Mouse (Mus musculus): ENCODE results near the gene Dnah10.

The Dnah10 gene

GRCm38 (mm10) chr5:124814797-124815196, 89.9 kb downstream of the Dnah10 start:
- DNase-seq: no peak

DNA sequence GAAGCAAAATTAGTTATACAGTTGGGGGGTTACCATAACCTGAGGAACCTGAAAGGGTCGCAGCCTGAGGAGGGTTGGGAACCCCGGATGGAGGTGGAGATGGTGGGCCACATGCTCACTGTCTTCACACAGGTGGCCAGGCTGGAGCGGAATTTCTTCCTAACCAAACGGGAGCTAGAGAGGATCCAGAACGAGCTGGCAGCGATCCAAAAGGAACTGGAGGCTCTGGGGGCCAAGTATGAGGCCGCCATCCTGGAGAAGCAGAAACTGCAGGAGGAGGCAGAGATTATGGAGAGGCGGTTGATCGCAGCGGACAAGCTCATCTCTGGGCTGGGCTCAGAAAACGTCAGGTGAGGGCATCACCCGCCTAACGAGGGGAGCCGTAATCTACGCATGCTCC, 92.2 kb downstream of the Dnah10 start:
- DNase-seq: no peak

DNA sequence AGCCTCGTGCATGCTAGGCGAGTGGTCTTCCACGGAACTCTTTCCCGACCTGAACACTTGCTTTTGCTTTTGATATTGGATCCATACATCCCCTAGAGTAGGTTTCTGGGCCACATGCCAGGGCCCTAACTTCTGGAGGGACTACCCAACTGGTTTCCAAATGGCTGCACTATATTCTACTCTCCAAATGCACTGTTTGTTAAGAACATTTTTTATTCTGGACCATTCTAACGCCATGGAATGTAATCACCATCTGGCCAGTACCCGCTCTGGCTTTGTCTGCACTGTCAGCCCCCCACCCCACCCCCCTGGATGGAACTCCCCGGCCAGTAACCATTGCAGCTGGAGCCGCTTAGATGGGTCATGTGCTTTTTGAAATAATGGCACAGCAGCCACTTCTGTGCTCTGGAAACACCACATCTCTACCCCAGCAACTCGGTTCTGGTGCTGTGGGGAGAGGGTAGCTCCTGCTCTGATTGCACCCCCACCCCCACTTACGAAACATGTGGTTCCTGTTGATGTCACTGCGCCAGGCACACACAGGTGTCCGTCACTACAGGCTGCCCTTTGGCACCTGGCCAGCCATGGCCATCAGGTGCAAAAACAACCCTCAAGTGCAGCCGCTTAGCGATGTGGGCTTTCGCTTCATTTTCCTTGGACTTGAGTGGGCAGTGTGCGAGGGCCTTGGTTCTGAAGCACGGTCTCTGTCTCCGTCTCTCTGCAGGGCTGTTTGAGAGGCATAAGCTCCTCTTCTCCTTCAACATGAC, 97.4 kb downstream of the Dnah10 start:
- peak; percentile 41 for DNase-seq

- no peak for DNase-seq
Measured at GRCm38 (mm10) chr5:124830331-124830730, 105.4 kb downstream of the Dnah10 start.

- DNase-seq: no peak
Measured at GRCm38 (mm10) chr5:124835218-124835617, 110.3 kb downstream of the Dnah10 start.

DNA sequence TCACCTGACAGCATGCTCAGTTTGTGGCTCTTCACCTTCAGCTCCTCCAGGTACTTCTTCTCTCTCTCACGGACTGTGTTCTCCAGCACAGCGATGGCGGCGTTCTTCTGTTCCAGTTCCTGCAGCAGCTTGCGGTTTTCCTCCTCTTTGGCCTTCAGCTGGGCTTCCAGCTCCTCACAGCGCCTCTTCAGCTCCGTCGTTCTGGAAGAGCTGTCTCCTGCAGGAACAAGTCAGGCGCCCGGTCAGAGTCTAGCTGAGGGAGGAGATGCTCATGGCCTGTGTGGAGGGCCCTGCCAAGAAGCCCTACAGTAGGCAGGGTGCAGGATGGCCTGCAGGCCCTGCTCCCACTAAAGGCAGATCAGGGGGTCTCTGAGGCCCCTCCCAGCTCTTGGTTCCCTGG, 111.2 kb downstream of the Dnah10 start:
- no peak for DNase-seq

- DNase-seq: no peak
Measured at GRCm38 (mm10) chr5:124836621-124837020, 111.7 kb downstream of the Dnah10 start.

GRCm38 (mm10) chr5:124840202-124840601, 115.3 kb downstream of the Dnah10 start:
- DNase-seq: no peak

DNA sequence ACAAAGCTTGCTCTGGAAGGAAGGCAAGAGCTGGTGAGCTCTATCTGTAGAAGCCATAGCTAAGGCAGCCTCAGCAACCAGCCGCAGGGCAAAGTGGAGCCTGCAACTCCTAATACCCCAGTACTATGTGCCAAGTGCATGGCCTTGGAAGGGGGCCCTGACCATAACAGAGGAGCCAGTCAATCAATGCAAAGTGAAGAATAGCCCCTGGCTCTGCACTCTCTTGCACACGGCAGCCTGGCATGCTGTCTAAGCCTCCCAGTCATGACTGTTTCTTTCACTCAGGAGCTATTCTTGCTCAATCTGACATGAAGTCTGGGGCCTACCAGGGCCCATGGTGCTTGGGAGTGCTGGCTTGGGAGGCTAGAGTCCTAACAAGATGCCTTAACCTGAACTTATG, 115.8 kb downstream of the Dnah10 start:
- DNase-seq: no peak

DNA sequence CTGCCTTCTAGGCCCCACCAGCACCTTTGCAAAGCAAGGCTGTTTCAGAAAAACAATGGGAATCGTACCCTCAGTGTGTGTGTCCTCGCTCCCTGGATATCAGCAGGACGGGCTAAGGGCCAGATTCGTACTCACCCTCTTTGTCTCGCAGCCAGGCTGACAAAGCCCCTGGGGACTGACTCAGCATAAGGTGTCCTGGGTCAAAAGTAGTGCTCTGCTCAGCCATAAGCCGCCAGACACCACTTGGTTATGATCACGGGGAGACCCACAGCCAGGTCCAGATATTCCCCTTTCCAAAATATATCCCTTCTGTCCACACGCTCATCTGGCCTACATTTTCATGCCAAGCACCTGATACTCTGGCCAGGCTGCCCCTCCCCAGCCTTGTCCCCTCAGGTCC, 118.5 kb downstream of the Dnah10 start:
- no peak for DNase-seq

GRCm38 (mm10) chr5:124844929-124845328, 120.0 kb downstream of the Dnah10 start:
- DNase-seq: no peak

GRCm38 (mm10) chr5:124847014-124847413, 122.1 kb downstream of the Dnah10 start:
- no peak for DNase-seq

- no peak for DNase-seq
Measured at GRCm38 (mm10) chr5:124848994-124849393, 124.1 kb downstream of the Dnah10 start.

GRCm38 (mm10) chr5:124851572-124851971, 126.7 kb downstream of the Dnah10 start:
- DNase-seq: no peak

GRCm38 (mm10) chr5:124852294-124852693, 127.4 kb downstream of the Dnah10 start:
- DNase-seq: no peak

- DNase-seq: peak; percentile 17
Measured at GRCm38 (mm10) chr5:124853079-124853478, 128.2 kb downstream of the Dnah10 start.

DNA sequence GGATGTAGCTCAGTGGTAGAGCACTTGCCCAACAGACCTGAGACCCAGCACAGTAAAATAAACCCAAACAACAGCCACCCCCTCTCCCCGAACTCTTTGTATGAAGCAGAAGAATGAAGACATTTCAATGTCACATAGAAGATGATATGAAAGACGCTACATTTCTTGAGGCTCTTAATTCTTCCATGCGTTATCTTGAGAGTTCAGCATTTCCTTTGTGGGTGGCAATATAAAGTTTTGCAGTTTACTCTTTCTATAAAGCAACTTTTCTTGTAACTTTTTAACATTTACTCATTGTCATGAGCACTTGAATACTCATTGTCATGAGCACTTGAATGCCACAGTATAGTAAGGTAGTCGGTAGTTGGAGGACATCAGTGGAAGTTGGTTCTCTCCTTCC, 129.3 kb downstream of the Dnah10 start:
- no peak for DNase-seq

DNA sequence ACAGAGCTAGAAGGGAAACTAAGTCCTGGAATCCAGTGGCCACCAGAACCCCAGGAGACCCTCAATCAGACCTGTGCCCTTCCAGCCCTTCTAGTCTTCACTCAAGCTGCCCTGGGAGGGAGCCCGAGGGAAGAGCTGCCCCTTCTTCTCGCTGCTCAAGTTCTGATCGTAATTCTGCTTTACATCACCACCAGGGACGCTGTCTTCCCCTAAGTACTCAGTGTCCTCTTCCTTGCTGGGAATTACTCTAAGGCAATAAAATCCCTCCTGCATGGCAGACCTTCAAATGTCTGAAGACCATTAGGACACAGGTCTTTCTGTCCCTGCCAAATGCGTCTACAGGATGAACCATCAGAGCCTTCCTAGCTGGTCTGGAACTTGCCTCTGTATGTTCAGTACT, 135.1 kb downstream of the Dnah10 start:
- DNase-seq: peak; percentile 19

DNA sequence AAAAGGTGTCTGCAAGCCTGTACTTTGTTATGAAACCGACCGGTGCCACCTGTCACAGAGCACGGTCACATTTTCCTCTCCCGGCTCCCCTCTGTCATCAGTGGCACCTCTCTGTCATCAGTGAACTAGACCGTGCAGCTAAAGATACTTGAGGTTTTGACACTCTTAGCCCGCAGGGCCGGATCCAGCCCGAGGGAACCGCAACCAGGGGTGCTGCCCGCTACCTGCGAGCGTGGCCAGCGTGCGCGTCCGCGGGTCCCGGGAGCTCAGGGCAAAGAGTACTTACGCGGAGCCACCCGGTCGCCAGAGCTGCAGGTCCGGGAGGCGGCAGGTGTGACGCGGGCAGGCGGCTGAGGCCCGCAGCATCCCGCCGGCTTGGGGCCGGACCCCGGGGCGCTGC, 136.6 kb downstream of the Dnah10 start:
- no peak for DNase-seq

DNA sequence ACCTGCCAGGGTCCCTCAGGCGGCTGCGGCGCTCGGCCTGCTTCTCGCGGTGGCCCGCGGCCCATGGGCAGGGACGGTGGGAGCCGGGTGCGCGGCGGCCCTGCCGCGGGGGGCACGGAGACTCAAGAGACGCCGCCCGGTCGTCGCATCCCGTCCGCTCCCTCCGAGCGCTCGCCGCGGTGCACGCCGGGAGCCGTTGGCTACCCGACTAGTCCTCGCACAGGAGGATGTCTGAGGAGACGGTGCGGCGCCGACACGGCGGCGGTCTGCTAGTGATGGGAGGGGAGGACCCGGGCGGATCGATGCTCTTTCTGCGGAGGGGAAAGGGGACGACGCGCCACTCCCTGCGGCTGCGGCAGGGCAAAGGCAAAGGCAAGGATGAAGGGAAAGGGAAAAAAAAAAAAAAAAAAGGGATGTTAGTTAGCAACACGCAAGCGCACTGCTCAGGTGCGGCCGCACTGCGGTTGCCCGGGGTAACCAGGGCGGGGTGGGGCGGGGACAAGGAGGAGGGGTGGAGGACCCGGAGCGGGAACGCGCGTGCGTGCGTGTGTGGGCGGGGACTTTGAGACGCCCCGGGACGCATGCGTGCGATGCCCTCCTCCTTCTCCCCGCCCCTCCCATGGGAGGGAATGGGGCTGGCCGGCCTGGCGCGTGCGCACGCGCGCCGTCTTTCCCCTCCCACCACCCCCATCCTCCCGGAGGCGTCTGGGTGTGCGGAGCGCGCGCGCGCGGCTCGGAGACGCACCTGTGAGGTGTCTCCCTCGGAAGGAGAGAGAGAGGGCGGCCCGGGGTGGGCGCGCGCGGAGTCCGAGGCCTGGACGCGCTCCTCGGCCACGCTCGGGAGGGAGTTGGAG, 137.4 kb downstream of the Dnah10 start, which contains the start of the genes Ccdc92 and Zfp664:
TSS of gene Ccdc92 (minus strand) at position 412 of the 854 bp plus-strand sequence.
TSS of gene Zfp664 (plus strand) at position 679 of the 854 bp plus-strand sequence.
- peak; percentile 99 for DNase-seq

GRCm38 (mm10) chr5:124862871-124863741, 138.2 kb downstream of the Dnah10 start:
- peak; percentile 27 for DNase-seq

DNA sequence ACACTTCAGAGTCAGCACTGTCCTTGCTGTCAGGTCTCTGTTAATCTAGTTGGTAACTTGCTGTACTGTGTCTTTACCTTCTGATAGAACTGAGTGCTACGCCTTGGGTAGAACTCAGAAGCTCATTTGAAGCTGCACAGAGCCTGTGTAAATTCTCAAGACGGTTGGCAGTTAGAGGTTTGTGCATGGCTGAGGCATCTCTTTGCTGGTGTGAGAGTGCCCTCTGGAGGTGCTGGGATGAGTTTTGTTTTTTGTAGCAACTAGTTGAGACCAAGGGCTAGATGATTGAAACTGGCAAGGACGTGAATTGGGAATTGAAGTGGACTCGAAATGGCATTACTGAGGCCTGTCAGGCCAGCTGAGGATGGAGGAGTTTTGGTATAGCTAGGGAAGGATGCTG, 144.1 kb downstream of the Dnah10 start:
- DNase-seq: peak; percentile 65

DNA sequence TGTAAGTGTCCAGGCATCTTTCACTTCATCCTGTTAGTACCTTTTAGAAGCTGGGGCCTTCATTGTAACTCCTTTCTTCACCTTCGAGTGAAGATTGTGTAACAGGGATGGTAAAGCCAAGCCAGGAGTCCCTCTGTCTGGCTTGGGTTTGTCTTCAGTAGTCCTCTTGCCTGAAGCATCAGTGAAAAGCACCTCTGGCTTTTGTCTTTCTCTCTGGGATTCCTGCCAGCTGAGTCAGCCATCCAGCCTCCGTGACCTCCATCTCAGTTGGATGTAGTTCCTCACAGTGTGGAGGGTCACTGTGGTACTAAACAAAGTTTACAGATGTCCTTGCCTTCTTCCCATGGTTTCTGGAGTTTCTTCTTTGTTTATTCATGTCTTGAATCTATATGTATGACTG, 147.1 kb downstream of the Dnah10 start:
- no peak for DNase-seq
